Mouse (Mus musculus) left cerebral cortex, postnatal 25 days (tissue): ENCODE measurements around the gene Lrrn2. TPM values are rescaled to one million over a fixed set of nuclear protein-coding genes. Genes with fewer than 3 reads are reported as not detected.

ENCODE experiments used
- DNase-seq, 2 experiments: peaks; one replicate each; pipeline ENCODE4 v3.0.0; 2022; ENCODE audit warnings: low spot score in 2 of 2, mixed read lengths in 1 of 2
- intact Hi-C: fragments of 180-260 bp; cut with DNase I; formaldehyde crosslinking; loops from one replicate; pipeline ENCODE4 v1.15.1; 2025
- total RNA-seq, 2 experiments: library from RNA; stranded (reverse); gene quantifications; 2 replicates each; pipeline ENCODE4 v1.2.3; 2021

The Lrrn2 gene
- total RNA-seq = 100 to 1,000 TPM in 1 of 2 experiments, 10 to 100 TPM in 1; 90.8 to 106 TPM

DNA sequence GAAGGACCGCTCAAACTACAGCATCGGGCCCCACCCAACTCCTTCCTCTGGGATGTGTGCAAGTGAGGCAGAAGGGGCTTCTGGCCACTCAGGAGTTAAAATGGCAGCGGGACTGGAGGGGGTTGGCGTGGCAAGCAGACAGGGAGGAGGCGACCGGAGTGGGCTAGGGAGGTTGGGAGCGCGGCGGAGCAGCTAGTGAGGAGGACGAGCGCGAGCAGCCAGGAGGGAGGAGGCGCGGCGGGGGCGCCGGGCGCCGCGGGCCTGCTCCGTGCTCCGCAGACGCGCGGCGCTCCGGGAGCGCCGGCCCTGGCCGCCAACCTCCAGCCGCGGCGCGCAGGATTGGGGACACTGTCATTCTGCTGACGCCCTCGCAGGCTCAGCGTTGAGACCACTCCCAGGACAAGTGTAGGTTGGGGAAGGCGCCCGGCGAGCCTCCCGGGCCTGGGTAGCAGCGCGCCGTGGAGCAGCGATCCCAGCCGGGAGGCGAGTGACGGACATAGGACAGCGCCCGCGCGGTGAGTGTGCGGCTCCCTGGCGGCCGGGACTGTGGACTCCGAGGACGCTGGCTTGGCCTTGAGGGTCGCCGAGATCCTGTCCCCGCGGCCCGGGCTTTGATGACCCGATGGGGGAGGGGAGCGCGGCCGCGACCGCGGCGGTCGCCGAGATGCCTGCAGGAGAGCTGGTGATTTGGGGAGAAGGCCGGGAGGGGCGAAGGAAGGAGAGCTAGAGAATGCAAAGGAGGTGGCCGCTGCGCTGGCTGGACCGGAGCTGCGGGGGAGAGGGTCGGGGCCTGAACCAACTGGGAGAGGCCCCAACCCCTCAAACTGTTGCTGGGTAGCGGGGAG lies at the start of gene Lrrn2:
Lrrn2 (plus strand) TSS at position 113 of the 845 bp plus-strand sequence.
- intact Hi-C loops = loop anchor here (1.0 to 2.0 kb wide), 4 partner anchors 13 to 122 kb away; no protein-coding TSS in a partner anchor
- DNase-seq = peak; percentile 78 to 80

DNA sequence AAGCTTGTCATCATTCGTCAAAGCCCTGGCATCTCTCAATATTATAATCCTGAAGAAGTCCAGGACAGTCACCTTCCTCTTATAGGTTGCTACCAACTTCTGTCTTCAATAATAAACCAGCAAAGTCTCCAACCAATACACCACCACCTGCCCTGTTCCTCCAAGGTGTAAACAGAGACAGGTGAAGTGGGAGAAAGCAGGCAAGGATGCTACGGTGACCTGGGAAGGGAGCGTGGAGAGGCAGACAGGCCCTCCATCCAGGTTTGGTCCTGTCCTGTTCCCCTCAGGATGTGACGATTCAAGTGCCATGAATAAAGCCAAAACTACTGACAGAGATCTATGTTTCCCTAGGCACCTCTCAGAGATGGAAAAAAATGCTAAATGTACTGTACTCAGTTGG lies 48.1 kb upstream of the Lrrn2 start:
- no peak for DNase-seq
- intact Hi-C loops = no loop called here

DNA sequence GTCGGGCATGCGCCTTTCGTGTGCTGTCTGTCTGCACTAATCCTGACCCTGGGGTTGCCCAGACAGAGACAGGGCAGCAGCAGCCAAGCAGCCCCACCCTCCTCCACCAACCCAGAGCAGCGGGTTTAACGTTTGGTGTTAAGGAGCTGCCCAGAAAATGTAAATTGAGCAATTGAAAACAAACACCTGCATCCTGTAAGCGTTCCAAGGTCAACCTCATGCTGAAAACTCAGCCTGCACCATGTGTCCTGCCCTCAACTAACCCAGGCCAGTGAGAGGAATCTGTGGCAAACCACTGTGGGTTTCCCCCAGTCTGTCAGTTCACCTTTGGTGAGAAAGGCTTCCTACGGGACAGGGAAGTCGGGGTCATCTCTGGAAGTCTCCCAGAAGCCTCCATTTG lies 46.0 kb upstream of the Lrrn2 start:
- no peak for DNase-seq
- intact Hi-C loops = no loop called here

- intact Hi-C loops = no loop called here
- peak in 1 of 2 experiments; percentile 48 for DNase-seq
Observed at GRCm38 (mm10) chr1:132836895-132837294, 43.2 kb upstream of the Lrrn2 start.

DNA sequence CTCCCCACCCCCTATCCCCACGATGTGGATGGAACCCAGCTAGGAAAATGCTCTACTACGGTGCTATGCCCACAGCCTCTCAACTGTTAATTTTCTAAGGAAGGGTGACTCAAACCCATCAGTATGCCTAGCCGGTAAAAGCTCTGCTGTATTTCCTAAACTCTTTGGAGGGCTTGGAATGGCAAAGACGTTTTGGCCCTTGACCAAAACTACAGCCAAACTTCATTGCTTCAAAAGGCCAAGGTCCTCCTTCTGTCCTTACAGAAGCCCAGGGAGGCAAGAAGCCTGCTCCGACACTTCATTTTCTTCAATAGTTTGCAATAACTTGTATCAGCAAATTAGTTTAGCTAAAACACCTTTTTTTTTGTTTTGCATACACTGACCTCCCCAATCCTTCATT lies 42.4 kb upstream of the Lrrn2 start:
- intact Hi-C loops = no loop called here
- no peak for DNase-seq

GRCm38 (mm10) chr1:132838371-132838770 lies 41.7 kb upstream of the Lrrn2 start:
- DNase-seq = no peak
- intact Hi-C loops = no loop called here

GRCm38 (mm10) chr1:132843612-132844011 lies 36.5 kb upstream of the Lrrn2 start:
- intact Hi-C loops = no loop called here

DNA sequence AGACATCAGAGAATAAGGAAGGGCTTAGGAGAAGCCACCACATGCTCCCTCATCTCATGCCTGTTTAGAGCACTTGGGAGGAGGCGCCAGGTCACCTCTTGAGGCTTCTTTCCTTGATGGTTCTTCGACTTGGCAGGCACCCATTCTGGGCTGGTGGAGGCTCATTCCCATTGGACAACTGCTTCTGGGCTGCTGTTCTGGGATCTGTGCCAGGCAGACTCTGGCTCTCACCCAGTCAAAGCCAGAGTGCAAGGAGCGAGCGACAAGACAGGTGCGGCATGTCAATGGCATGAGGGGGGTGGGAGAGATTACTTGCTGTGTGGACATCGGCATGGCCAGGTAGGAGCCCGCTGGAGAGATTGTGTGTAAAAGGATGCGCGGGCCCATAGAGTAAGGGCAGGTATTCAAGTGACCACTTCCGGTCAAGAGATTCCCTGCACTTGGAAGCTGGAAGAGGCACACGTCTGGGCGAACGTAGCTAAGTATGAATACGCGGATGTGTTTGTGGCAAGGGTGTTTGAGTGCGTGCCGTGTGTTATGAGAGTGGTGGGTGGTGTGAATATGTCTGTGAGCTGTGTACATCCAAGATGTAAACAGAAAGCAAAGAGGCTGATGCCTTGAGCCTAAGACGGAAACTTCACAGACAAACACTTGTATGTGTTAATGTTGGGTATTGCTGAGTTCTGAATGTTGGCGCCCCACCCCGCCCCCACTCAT lies 35.8 kb upstream of the Lrrn2 start:
- peak in 1 of 2 experiments; percentile 54 for DNase-seq
- intact Hi-C loops = no loop called here

More at GRCm38 (mm10) chr1:132843612-132844011, 36.5 kb upstream of the Lrrn2 start:
- DNase-seq = no peak

DNA sequence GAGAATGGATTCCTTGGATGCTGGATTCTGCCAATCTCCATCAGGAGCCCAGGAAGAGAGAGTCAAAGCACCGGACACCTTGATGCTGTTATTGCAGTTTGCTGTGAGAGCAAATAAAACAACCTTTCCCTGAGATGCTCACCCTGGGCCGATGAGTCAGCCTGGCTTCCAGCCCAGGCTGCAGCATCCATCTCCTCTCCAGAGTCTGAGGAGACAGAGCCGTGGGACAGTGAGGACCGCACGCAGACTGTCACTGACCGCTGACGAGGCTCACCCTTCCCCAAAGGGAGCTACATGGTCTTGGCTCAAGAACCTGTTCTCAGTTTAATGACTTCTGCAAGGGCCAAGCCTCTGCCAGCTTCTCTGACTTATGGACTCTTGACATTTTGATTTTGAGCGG lies 34.3 kb upstream of the Lrrn2 start:
- DNase-seq = peak in 1 of 2 experiments; percentile 42

GRCm38 (mm10) chr1:132850809-132851208 lies 29.3 kb upstream of the Lrrn2 start:
- no peak for DNase-seq
- intact Hi-C loops = no loop called here

More for the DNA sequence above, 34.3 kb upstream of the Lrrn2 start:
- intact Hi-C loops = no loop called here

- intact Hi-C loops = no loop called here
- no peak for DNase-seq
Observed at GRCm38 (mm10) chr1:132851296-132851695, 28.8 kb upstream of the Lrrn2 start.

DNA sequence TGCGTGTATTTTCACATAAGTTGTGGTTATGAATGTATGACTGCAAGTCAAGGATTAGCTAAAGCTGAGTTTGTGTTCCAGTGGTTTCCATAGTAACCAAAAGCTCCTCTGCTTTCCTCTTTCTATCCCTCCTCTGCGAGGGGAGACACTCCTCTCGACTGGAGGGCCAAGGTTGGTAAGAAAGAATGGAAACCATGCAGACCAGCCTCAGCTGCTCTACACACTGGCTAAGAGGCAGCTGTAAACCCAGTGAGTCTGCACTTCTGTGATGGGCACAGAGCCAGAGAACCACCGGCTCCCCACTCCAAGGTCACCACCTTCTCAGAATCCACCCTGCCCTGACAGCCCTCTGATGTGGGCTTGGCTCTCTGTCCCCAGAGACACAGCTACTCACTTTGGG lies 28.3 kb upstream of the Lrrn2 start:
- DNase-seq = peak in 1 of 2 experiments; percentile 20
- intact Hi-C loops = no loop called here

DNA sequence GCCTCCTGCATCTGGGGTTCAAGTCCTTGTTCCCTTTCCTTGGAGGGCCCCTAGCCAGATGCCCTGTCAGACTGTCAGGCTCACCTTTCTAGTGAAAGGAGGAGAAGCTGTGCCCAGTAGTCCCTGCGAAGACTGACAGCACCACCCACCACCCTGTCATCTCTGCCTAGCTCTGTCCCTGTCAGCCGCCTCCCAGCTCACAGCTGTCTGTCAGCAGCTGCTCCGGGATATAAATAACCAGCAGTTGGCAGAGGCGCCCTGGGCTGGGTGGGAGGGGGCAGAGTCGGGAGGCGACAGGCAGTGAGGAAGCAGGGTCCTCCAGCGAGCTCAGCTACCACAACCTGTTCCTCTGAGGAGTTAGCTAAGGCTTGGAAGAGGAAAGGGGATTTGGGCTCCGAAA lies 26.8 kb upstream of the Lrrn2 start:
- DNase-seq = peak; percentile 46 to 64
- intact Hi-C loops = no loop called here

GRCm38 (mm10) chr1:132858516-132859383 lies 21.3 kb upstream of the Lrrn2 start:
- intact Hi-C loops = no loop called here
- peak; percentile 57 to 75 for DNase-seq

GRCm38 (mm10) chr1:132864220-132864619 lies 15.9 kb upstream of the Lrrn2 start:
- DNase-seq = no peak
- intact Hi-C loops = no loop called here

DNA sequence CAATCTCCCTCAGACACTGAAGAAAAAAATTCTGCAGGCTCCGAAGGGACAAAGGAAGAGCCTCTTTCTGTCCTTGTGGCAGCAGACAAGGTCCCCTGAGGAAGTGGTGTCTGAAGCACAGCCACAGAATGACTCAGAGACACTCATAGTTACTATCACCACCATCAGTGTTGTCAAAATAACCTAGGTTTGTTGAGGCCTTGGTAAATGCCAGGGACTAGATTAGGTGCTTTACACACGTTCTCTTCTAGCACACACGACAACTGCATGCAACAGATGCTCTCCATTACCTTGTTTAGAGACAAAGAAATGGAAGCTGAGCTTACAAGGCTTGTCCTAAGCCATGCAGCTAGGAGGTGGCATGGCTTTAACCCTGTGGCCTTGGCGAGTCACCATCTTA lies 14.5 kb upstream of the Lrrn2 start:
- no peak for DNase-seq
- intact Hi-C loops = no loop called here

DNA sequence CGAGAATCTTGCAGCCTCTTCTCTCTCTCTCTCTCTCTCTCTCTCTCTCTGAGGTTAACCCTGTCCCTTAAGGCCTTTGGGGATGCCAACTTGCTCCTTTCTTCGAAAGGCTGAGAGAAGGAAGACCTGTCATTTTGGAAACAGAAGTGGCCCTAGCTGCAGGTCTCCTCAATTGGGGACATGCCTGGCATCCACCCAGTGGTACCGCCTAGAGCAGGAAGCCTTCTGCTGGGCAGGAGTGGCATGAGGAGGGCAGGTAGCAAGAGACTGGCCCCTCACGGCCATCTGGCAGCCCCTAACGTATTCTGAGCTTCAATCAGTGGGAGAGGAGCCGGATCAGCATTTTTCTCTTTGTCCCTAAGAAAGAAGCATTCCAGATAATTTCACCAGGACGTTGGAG lies 9.7 kb upstream of the Lrrn2 start:
- intact Hi-C loops = no loop called here
- no peak for DNase-seq

DNA sequence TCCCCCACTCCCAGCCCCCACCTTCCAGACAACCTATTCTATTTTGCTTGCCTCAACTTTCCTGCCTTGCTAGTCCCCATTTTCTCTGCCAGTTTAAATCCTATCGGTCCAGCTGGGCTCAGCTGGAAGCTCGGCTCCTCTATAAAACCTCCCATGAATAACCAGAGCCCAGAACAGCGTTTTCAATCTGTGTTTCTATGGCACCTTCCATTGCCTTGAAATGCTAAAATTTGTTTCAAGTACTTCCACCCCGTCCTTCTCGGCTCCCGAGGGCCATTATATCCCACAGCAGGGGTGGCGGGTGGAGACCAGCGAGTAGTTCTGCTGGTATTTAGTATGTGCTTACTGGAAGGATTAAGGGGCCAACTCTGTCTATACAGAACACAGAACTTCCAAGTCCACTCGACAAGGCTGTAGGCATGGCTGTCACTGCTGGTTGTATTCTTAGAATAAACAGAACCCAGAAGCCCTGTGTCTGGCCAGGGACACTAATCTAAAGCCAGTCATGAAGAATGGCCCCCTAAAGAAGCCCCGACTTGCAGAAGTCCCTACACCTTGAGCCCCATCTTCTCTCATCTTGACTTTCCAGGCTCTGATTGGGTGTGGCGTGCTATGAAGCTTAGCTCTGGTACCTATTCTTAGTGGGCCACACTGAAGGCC lies 992 bp upstream of the Lrrn2 start:
- no peak for DNase-seq
- intact Hi-C loops = no loop called here

DNA sequence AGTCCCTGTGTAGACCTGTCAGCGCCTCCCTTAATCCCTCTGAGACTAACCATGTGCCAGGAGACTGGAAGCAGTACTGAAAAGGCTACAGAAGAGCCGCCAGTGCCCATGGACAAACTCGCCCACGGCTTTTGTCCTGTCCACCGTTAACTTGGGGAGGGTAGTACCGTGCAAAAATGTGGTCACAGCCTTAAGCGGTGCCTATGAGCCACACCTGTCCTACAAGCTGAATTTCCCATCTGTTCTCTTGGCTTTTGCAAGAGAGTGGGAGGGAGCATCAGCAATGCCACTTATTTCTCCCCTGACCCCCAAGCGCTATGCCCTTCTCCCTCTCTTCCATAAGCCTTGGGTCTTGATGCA lies 292 bp upstream of the Lrrn2 start:
- no peak for DNase-seq
- intact Hi-C loops = loop anchor here (1.0 to 2.0 kb wide), 4 partner anchors 14 to 121 kb away; no protein-coding TSS in a partner anchor
